Mouse (Mus musculus): ENCODE results near the gene Idh3a.

DNA sequence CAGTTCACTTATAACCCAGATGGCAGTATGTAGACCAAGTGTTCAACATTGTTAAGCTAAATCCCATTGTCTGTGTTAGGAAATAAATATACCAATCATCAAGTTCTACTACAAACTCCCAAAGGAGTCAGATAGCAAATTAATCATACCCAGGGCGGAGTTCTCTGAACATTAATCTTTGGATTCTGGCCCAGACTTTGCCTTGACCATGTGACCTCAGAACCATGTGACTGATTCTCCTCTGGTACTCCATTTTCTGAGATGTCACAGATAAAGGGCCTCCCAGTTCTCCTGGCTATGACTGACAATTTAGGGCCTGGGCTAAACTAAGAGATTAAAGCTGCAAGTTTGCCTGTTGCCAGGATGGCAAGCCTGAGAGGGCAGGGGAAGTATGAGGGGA lies 63.2 kb downstream of the Idh3a start:
- TF ChIP-seq CTCF (IDR thresholded peaks at IDR 0.05) (no peak), POLR2A (IDR thresholded peaks at IDR 0.05; ENCODE audit: insufficient read depth, low read depth, low read length) (no peak), EP300 (IDR thresholded peaks at IDR 0.05; ENCODE audit: insufficient read depth, low read depth, low read length) (no peak)
